Mouse (Mus musculus) liver, adult 2 months (tissue): ENCODE measurements around the gene Cd86.

Experiments
- CTCF ChIP-seq: fragments of 200-500 bp; IDR thresholded peaks from 2 replicates; pipeline ENCODE4 v1.5.1; 2011; ENCODE audit warnings: low read depth, low read length, control low read depth
- POLR2A ChIP-seq: fragments of 200-500 bp; IDR thresholded peaks from 2 replicates; pipeline ENCODE4 v1.6.1; 2011; ENCODE audit warnings: low read length, control low read depth; ENCODE audit not compliant: insufficient read depth; ENCODE audit errors: extremely low read depth

DNA sequence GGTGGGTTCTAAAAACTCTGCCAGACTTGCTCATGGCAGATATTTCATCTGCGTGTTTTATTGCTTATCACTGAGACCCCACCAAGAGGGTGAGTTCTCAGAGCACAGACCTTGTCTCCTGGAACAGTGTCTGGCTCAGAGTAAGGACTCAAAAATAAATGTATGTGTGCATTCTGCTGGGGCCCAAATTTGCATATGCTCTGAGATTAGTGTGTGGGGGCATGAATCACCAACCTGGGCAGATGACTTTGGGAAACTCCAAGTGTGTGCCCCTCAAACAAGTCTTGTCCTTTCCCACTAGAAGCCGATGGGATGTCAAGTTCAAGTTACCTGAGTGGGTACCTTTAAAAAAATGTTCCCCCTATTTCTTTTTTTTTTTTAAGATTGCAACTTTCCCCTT, 34.6 kb upstream of the Cd86 start:
- TF ChIP-seq CTCF (no peak), POLR2A (no peak)
